Mouse (Mus musculus) small intestine, adult 2 months (tissue): ENCODE measurements at regions not wholly inside any gene's neighbourhood (a gene's known extent, or its start where the extent isn't known, plus 50 kb on each side); places are given as distances from the start of the nearest gene placed in this dataset.
"Not testable (repeated sequence)": the region's sequence is repeated elsewhere in the genome, so short reads cannot be mapped to it uniquely, and the experiment has no call there.

Experiments used
- H3K27ac ChIP-seq: fragments of 200-500 bp; 2 replicates; pipeline ENCODE4 v1.5.1; 2012; ENCODE audit warnings: low read depth, low read length, control low read depth, inconsistent platforms; ENCODE audit not compliant: insufficient read depth
- H3K27me3 ChIP-seq: fragments of 200-500 bp; 2 replicates; pipeline ENCODE4 v1.6.1; 2012; ENCODE audit warnings: mild to moderate bottlenecking, moderate library complexity, low read length, inconsistent platforms; ENCODE audit not compliant: control insufficient read depth, insufficient read depth
- H3K36me3 ChIP-seq: fragments of 200-500 bp; 2 replicates; pipeline ENCODE4 v1.6.1; 2012; ENCODE audit warnings: mild to moderate bottlenecking, low read length, control low read depth, inconsistent platforms; ENCODE audit not compliant: control insufficient read depth, insufficient read depth
- H3K4me1 ChIP-seq: fragments of 200-500 bp; 2 replicates; pipeline ENCODE4 v1.6.1; 2012; ENCODE audit warnings: low read length, inconsistent platforms, mixed read lengths; ENCODE audit not compliant: control insufficient read depth, insufficient read depth, insufficient read length
- H3K4me3 ChIP-seq: fragments of 200-500 bp; 2 replicates; pipeline ENCODE4 v1.5.1; 2012; ENCODE audit warnings: low read depth, mild to moderate bottlenecking, control low read depth, inconsistent platforms, low read length, moderate library complexity
- CTCF ChIP-seq: fragments of 200-500 bp; IDR thresholded peaks from 2 replicates; pipeline ENCODE4 v1.5.1; 2012; ENCODE audit warnings: low read depth, mild to moderate bottlenecking, control low read depth, inconsistent platforms, low read length, moderate library complexity, mixed read lengths; ENCODE audit not compliant: insufficient replicate concordance, insufficient read length; ENCODE audit errors: extremely low read depth
- POLR2A ChIP-seq: fragments of 200-500 bp; IDR thresholded peaks from 2 replicates; pipeline ENCODE4 v1.6.1; 2012; ENCODE audit warnings: low read depth, mild to moderate bottlenecking, control low read depth, inconsistent platforms, low read length, moderate library complexity
- WGBS: fragments of 180-500 bp; shearing (Covaris S2); methylation state at CpG from one replicate; pipeline ENCODE4 v1.1.7; 2018; 5-methylcytosine and 5-hydroxymethylcytosine counted together

GRCm38 (mm10) chr16:9016762-9017086 is 186.8 kb downstream of the 1810013L24Rik start:
- Histone ChIP-seq H3K36me3 (no peaks in the 10 kb centered on the region), H3K4me1 (no peaks in the 10 kb centered on the region), H3K4me3 (no peak overlapping the region), H3K27ac (no peak overlapping the region), H3K27me3 (no peaks in the 10 kb centered on the region)
- no peak for TF ChIP-seq POLR2A
- no peak for TF ChIP-seq CTCF
- 91% methylated on average over 7 of the region's 7 CpGs for WGBS

- Histone ChIP-seq H3K4me1 (no peaks in the 10 kb centered on the region), H3K27ac (no peak overlapping the region), H3K27me3 (no peaks in the 10 kb centered on the region), H3K4me3 (no peak overlapping the region), H3K36me3 (no peaks in the 10 kb centered on the region)
- WGBS, result 88% methylated on average over 4 of the region's 4 CpGs
- TF ChIP-seq POLR2A (no peak), CTCF (no peak)
Observed at GRCm38 (mm10) chr16:9030717-9031116, 200.8 kb downstream of the 1810013L24Rik start.

GRCm38 (mm10) chr16:9043271-9043670 is 213.4 kb downstream of the 1810013L24Rik start:
- Histone ChIP-seq H3K27me3 (no peaks in the 10 kb centered on the region), H3K36me3 (no peaks in the 10 kb centered on the region), H3K4me3 (no peak overlapping the region), H3K27ac (no peak overlapping the region), H3K4me1 (no peaks in the 10 kb centered on the region)
- TF ChIP-seq CTCF (no peak), POLR2A (no peak)
- 78% methylated on average over 6 of the region's 6 CpGs for WGBS

DNA sequence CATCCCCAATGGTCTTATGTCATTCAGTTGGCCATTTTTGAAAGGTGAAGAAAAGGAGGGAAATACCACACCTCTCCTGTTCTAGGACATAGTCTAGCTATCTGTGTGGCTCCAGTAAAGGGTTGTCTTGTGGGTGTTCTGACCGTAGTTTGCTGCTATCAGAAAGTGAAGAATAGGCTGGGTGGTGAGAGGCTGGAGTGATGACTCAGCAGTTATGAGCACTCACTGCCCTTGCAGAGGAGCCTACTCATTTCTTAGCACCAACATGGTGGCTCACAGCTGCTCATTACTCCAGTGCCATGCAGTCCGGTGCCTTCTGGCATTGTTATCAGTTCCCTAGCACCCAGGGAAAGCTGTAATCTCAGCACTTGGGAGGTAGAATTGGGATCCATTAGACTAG is 217.0 kb downstream of the 1810013L24Rik start:
- Histone ChIP-seq H3K36me3 (no peaks in the 10 kb centered on the region), H3K4me1 (no peaks in the 10 kb centered on the region; the same call in 1 of the 2 replicates), H3K4me3 (no peak overlapping the region), H3K27me3 (no peaks in the 10 kb centered on the region), H3K27ac (no peak overlapping the region)
- WGBS, result 71% methylated on average over 2 of the region's 2 CpGs
- TF ChIP-seq CTCF (no peak), POLR2A (no peak)

DNA sequence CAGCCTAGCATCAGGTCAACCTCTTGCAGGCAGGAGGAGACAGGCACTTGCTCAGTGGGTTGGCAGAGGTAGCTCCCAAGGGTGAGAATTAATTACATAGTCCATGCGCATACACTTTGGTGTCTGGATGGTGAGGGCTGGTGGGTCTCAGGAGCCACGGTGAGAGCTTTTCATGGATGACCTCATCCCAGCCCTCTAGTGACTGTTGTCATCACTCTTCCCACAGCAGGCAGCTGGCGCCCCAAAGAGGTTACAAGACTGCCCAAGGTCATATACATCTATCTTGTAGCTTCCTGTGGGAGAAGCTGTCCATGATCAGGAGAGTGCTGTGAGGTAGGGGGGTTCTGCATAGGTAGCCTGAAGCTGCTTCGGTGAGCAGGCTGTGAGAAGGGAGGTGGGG is 224.5 kb downstream of the 1810013L24Rik start:
- 67% methylated on average over 4 of the region's 4 CpGs for WGBS
- no peaks in the 10 kb centered on the region; the same call in 1 of the 2 replicates for H3K4me1 ChIP-seq
- no peak overlapping the region for H3K27ac ChIP-seq
- no peak for TF ChIP-seq POLR2A
- TF ChIP-seq CTCF, result no peak
- H3K36me3 ChIP-seq, result no peaks in the 10 kb centered on the region
- H3K4me3 ChIP-seq, result no peak overlapping the region
- no peaks in the 10 kb centered on the region for H3K27me3 ChIP-seq

DNA sequence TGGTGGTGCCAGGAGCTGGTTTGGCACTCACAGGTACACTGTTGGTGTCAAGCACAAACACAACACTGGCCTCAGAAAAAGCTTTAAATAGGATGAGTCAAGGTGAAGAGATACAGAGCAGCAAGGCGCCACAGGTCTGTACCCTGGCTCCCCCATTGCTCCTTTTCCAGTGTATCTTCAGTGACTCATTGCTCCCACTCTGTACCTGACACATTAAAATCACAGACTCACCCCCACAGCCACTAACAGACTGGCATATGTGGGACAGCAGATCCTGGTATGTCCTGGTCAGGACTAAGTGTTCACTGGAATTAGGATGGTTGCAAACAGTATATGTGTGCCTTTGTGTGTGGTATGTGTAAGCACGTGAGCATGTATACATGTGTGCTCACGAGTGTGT is 226.5 kb downstream of the 1810013L24Rik start:
- no peak for TF ChIP-seq CTCF
- TF ChIP-seq POLR2A, result no peak
- 73% methylated on average over 3 of the region's 3 CpGs for WGBS

GRCm38 (mm10) chr16:9071526-9071925 is 241.6 kb downstream of the 1810013L24Rik start:
- 91% methylated on average over 4 of the region's 4 CpGs for WGBS
- no peaks in the 10 kb centered on the region for H3K4me1 ChIP-seq
- H3K27me3 ChIP-seq, result no peaks in the 10 kb centered on the region
- TF ChIP-seq CTCF (no peak), POLR2A (no peak)
- H3K4me3 ChIP-seq, result no peak overlapping the region
- H3K27ac ChIP-seq, result no peak overlapping the region
- H3K36me3 ChIP-seq, result no peaks in the 10 kb centered on the region

More for the DNA sequence above, 226.5 kb downstream of the 1810013L24Rik start:
- Histone ChIP-seq H3K27me3 (no peaks in the 10 kb centered on the region), H3K4me1 (no peaks in the 10 kb centered on the region; the same call in 1 of the 2 replicates), H3K27ac (no peak overlapping the region), H3K4me3 (no peak overlapping the region), H3K36me3 (no peaks in the 10 kb centered on the region)

DNA sequence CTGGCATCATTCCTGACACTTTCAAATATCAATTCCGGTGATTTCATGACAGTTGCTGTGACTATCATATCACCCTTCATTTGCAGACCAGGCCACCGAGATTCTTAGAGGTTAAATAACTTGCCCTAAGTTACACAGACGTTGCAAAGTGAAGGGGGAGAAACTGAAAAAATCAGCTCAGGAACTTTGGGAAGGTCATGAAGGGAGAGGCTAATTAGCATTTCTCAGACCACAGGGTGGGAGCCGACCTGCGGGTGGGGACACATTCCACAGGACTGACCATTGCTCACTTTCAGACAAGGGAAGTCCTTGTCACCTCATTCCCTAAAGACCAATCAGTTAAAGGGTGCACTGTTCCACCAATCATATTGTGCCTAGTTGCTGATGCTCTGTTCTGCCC is 242.1 kb downstream of the 1810013L24Rik start:
- H3K27ac ChIP-seq, H3K27me3 ChIP-seq, H3K4me1 ChIP-seq, H3K4me3 ChIP-seq, H3K36me3 ChIP-seq: not testable (repeated sequence)
- 74% methylated on average over 5 of the region's 5 CpGs for WGBS
